Mouse (Mus musculus) neural tube, embryonic 15.5 days (tissue): ENCODE measurements around the gene Ttc37. TPM values are rescaled to one million over a fixed set of nuclear protein-coding genes. Genes with fewer than 3 reads are reported as not detected.

Source experiments
- polyA plus RNA-seq: library from polyadenylated mRNA; unstranded; fragments of >200 nt; fragmentation: Nextera tagmentation; extraction: Ambion mirVana; gene quantifications from 2 replicates; pipeline ENCODE4 v1.2.1, GENCODE M21; 2015

Ttc37 gene
- polyA plus RNA-seq, 1 experiment from 2014 or later, result 9.1 TPM

Other genes starting within 250 kb of the Ttc37 start
- 17.6 and 18.3 TPM in 2 replicates for gene Rhobtb3, start 154.8 kb upstream of the Ttc37 start, polyA plus RNA-seq
- gene Spata9, start 131.6 kb upstream of the Ttc37 start, polyA plus RNA-seq, result 1.6 and 3.1 TPM in 2 replicates
- 19.9 and 21.0 TPM in 2 replicates for gene Rfesd, start 80.0 kb upstream of the Ttc37 start, polyA plus RNA-seq
- gene Gpr150, start 41.7 kb upstream of the Ttc37 start, polyA plus RNA-seq, result 4.7 and 4.9 TPM in 2 replicates
- 4.2 and 5.0 TPM in 2 replicates for gene Arsk, start 74 bp upstream of the Ttc37 start, polyA plus RNA-seq
- gene Fam81b, start 206.3 kb downstream of the Ttc37 start, polyA plus RNA-seq, result not detected in 2 replicates